Mouse (Mus musculus): ENCODE measurements around the gene Gpr27. TPM values are rescaled to one million over a fixed set of nuclear protein-coding genes. Genes with fewer than 3 reads are reported as not detected.

Gpr27 gene
- total RNA-seq, 2 experiments from 2014 or later, result 3.0 to 3.9 TPM

Other genes with a start within 250 kb of the Gpr27 start
- 10 to 100 TPM; 66.1 to 67.0 TPM for gene Foxp1, start 170.0 kb upstream of the Gpr27 start, total RNA-seq (2021)
- gene Eif4e3, start 25.9 kb upstream of the Gpr27 start, total RNA-seq (2021), result 10 to 100 TPM; 17.6 to 20.4 TPM
- 1 to 10 TPM; 2.5 to 3.4 TPM for gene Gm20696, start 25.9 kb upstream of the Gpr27 start, total RNA-seq (2021)
- not detected for gene Prok2, start 33.7 kb downstream of the Gpr27 start, total RNA-seq (2021)